Mouse (Mus musculus): Measurements from ENCODE around the gene Lenep.

Gene Lenep

GRCm38 (mm10) chr3:89379388-89380131, 23.0 kb downstream of the Lenep start:
- DNase-seq (ENCODE audit: low read depth in 1 of 2, low spot score in 2 of 2) = no peak

DNA sequence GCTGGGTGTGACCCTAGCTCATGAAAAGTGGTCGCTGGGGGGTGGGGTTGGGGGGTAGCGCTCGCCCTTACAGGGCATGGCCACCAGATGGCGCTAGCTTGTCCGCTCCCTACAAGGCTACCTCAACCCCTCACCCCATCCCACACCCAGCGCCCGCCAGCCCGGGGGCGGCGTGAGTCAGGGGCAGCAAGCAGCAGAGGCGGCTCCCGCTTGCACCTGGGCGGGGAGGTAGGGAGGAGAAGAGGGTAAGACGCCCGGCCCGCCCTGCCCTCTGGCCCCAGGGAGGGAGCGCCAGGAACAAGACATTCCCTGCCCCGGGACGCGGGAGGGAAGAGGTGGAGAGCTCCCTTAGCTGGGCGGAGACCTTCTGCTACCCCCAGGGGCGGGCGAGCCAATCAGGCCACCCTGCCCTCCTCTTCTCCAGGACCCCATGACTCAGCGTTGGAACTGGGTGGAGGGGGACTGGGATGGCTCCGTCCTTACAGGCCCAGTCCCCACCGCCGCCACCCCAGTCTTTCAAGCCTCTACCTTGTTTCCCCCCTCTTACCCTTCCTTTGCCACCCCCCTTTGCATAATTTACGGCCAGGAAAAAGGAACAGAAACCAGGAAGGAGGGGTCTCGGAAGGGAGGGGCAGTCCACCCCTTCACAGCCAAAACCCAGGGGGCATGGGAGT, 24.1 kb downstream of the Lenep start:
- DNase-seq (ENCODE audit: low read depth in 1 of 2, low spot score in 2 of 2) = peak in 1 of 2 experiments; percentile 40

- DNase-seq (ENCODE audit: low read depth in 1 of 2, low spot score in 2 of 2) = no peak
These were observed 24.8 kb downstream of the Lenep start for GRCm38 (mm10) chr3:89377831-89378230.

DNA sequence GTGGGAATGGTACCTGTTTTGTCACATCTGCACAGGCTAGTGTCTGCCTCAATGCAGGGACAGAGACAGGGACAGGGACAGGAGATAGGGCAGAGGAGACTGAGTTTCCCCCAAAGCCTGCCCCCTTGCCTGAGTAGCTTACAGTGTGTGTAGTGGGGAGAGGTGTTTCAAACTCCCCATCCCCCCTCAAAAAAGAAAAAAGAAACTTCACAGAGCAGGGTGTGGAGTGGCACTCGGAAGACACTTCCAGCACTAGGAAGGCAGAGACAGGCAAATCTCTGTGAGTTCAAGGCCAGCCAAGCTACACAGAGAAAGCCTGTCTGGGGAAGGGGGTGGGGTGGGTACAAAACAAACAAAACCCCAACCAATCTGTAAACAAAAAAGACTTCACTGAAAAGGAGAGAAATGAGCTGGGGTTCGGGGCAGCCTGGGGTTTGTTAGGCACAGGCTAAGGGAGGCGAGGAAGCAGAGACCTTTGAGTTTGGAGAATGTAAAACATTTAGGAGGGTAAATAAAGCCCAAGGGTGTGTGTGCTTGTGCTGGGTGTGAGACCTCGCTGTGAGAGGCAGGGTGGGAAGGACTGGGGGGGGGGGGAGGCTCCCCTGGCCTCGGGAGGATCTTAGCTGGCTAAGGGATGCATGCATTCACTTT, 28.9 kb downstream of the Lenep start:
- no peak for DNase-seq (ENCODE audit: low read depth in 1 of 2, low spot score in 2 of 2)

GRCm38 (mm10) chr3:89367338-89367737, 35.3 kb downstream of the Lenep start:
- no peak for DNase-seq (ENCODE audit: low read depth in 1 of 2, low spot score in 2 of 2)

DNA sequence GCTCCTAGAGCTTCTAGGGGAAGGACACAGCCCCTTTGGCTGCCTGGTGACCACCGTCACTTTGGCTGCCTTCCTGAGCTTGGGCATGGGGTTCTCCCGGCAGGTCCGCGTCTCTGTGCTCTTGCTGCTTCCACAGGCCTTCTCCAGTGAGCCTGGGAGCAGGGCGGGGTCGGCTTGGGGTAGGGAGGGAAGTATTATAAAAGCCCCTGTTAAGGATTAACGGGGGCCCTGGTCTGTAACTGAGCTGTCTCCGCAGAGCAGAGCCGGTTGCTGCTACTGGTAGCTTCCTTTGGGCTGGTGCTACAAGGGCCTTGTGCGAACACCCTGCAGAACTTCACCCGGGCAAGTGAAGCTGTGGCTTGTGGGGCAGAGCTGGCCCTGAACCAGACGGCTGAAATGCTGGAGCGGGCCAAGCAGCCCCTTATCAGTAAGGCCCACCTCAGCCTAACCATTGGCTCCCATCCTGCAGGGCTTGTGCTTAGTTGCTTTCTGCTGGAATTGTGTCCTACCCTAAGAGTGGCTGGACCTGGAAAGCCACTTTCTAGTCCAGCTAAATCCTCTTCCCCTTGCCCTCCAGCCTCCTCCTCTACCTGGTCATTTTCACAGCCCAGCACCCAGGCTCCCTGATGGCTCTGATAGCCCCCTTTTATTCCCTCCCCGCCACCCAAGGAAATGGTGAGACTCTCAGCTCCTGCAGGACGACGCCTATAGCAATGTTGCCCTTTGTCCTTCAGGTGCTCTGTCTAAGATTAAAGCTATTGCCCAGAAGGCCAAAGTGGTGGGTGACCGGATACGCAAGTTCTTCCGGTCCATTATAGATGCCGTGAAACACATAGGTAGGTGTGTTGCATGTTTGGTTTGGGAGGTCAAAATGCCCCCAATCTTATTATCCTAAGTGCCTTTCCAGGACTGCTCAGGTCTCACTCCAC, 36.8 kb downstream of the Lenep start:
- DNase-seq (ENCODE audit: low read depth in 1 of 2, low spot score in 2 of 2) = no peak

- no peak for DNase-seq (ENCODE audit: low read depth in 1 of 2, low spot score in 2 of 2)
These were observed 37.5 kb downstream of the Lenep start, which contains the start of gene Dcst1 for GRCm38 (mm10) chr3:89365153-89365485. Gene Dcst1, minus strand, starts transcription at chr3:89365253.

DNA sequence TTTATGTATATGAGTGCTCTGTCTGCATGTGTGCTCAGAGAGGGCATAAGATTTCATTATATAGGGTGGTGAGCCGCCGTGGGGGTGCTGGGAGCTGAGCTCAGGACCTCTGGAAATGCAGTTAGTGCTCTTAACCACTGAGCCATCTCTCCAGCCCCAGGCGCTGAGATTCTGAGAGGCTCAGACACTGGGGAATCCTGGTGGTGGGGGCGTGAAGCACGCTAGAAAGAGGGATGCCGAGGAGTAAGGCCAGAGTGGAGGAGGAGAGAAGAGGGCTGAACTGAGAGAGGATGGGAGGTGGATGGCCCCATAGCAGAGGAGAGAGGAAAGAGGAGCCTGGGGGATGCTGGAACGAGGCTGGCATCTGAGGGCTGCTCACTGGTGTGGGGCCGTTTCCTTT, 38.0 kb downstream of the Lenep start:
- no peak for DNase-seq (ENCODE audit: low read depth in 1 of 2, low spot score in 2 of 2)

DNA sequence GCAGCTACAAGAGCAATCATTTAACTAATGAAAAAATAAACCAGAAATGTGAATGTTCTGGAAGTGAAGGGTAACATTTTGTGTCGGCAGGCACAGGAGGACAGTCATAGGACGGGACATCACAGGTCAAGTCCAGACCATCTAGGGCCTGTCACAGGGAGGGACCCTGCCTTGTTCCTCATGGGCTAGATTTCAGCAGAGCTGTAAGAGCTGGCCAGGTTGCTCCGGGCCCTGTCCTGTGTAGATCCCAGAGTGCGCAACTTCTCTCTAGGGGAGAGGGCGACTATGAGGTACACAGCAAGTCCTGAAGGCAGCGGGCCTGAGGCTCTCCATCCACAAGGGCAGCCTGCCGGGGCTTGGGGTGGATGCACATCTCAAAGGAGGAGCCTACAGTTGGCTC, 40.9 kb downstream of the Lenep start, which contains the start of gene Dcst2:
Gene Dcst2 (plus strand): TSS at position 301 of the 400 bp plus-strand sequence.
- no peak for DNase-seq (ENCODE audit: low read depth in 1 of 2, low spot score in 2 of 2)

- DNase-seq (ENCODE audit: low read depth in 1 of 2, low spot score in 2 of 2) = no peak
These were observed 42.4 kb downstream of the Lenep start for GRCm38 (mm10) chr3:89360237-89360636.

DNA sequence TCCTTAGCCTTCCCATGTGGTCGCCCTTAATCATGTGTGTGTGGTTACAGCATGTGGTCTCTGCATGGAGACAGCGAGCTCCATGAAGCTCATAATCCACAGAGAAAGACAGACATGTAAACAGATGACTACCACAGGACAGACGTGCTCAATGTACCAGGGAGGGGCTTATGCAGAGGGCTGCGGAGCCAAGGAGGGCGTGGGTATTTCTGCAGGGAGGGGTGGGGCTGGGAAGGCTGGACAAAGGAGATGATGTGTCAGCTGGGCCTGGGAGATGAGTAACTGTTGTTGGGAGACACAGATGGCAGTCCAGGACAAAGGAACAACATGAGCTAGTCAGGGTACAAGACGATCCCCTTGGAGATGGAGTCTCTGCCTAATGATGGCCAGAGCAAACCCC, 43.0 kb downstream of the Lenep start:
- no peak for DNase-seq (ENCODE audit: low read depth in 1 of 2, low spot score in 2 of 2)

GRCm38 (mm10) chr3:89356029-89356428, 46.6 kb downstream of the Lenep start:
- no peak for DNase-seq (ENCODE audit: low read depth in 1 of 2, low spot score in 2 of 2)

DNA sequence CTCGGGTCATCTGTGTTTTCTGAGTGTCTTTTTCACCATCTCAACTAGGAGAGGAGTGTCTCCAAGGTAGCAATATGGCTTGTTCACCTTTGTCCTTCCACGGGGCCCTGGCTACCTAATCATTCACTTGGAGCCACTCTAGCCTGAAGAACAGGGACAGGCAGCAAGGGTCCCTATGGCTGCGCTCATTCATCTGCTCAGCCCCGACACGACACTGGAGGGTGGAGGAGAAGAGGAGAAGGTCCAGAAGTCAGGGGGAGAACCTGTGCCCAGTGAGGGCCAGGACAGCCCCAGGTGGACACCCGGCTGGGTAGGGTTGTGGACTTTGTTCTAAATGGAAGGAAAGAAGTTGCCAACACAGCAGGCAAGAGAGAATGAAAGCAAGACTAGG, 47.1 kb downstream of the Lenep start:
- DNase-seq (ENCODE audit: low read depth in 1 of 2, low spot score in 2 of 2) = no peak

- peak; percentile 49 to 65 for DNase-seq (ENCODE audit: low read depth in 1 of 2, low spot score in 2 of 2)
These were observed 47.6 kb downstream of the Lenep start for GRCm38 (mm10) chr3:89354816-89355511.

GRCm38 (mm10) chr3:89351271-89351670, 51.3 kb downstream of the Lenep start:
- DNase-seq (ENCODE audit: low read depth in 1 of 2, low spot score in 2 of 2) = no peak
